Mouse (Mus musculus) cortical plate, adult 2 months (tissue): Measurements from ENCODE around the gene Nubp1. TPM values are rescaled to one million over a fixed set of nuclear protein-coding genes. Genes with fewer than 3 reads are reported as not detected.

ENCODE experiments used
- H3K27ac ChIP-seq: fragments of 200-500 bp; 2 replicates; pipeline ENCODE4 v1.5.1; 2012; ENCODE audit warnings: low read length, control low read depth, inconsistent platforms; ENCODE audit not compliant: insufficient read depth
- H3K4me1 ChIP-seq: fragments of 200-500 bp; 2 replicates; pipeline ENCODE4 v1.6.1; 2011; ENCODE audit warnings: low read length; ENCODE audit not compliant: control insufficient read depth, insufficient read depth
- H3K4me3 ChIP-seq: fragments of 200-500 bp; 2 replicates; pipeline ENCODE4 v1.5.1; 2011; ENCODE audit warnings: mild to moderate bottlenecking, low read length, control low read depth; ENCODE audit not compliant: insufficient read depth
- CTCF ChIP-seq: fragments of 200-500 bp; IDR thresholded peaks from 2 replicates; pipeline ENCODE4 v1.5.1; 2011; ENCODE audit warnings: mild to moderate bottlenecking, control low read depth, low read length; ENCODE audit not compliant: insufficient read depth; ENCODE audit errors: extremely low read depth
- POLR2A ChIP-seq: fragments of 200-500 bp; IDR thresholded peaks from 2 replicates; pipeline ENCODE4 v1.6.1; 2011; ENCODE audit warnings: mild to moderate bottlenecking, low read length, control low read depth; ENCODE audit not compliant: insufficient read depth; ENCODE audit errors: extremely low read depth
- polyA plus RNA-seq: library from polyadenylated mRNA; depleted of rRNA; stranded (reverse); fragments of >200 nt; gene quantifications from 2 replicates; pipeline ENCODE4 v1.2.3, GENCODE M21; 2012; rRNA removed

Gene Nubp1
- polyA plus RNA-seq, 1 experiment, result 24.6 TPM

DNA sequence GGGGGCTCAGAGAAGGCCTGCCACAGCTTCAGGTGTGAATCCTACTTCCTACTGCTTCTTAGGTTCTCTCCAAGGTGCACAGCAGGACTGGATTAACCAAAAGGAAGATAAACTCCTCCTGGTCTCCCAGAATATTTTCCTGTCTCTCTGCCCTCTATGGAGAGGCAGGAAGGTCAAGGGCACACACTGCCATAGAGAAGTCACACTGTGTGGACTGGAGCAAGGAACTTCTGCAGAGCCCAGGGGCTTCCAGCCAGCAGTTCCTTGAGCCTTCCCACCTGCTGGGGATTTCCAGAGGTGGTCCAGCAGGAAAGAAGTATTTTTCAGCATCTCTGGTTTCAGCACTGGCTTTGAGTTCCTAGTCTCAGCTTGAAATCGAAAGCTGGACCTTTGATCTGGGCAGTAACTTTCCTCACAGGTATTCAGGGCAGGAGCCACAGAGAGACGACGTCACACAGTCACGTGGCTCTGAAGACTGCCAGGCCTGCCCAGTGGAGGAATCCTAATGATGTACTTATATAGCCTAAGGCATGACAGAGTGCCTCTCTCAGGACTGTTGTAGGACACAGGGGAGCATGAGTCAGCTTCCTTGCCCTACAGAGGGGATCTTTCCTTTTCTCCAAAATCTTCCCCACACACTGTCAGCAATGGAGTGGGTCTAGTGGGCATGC lies 53.4 kb downstream of the Nubp1 start:
- no peak overlapping the region for H3K27ac ChIP-seq
- H3K4me1 ChIP-seq, result no peaks in the 10 kb centered on the region
- no peak overlapping the region for H3K4me3 ChIP-seq
- TF ChIP-seq POLR2A, result no peak
- TF ChIP-seq CTCF, result no peak

DNA sequence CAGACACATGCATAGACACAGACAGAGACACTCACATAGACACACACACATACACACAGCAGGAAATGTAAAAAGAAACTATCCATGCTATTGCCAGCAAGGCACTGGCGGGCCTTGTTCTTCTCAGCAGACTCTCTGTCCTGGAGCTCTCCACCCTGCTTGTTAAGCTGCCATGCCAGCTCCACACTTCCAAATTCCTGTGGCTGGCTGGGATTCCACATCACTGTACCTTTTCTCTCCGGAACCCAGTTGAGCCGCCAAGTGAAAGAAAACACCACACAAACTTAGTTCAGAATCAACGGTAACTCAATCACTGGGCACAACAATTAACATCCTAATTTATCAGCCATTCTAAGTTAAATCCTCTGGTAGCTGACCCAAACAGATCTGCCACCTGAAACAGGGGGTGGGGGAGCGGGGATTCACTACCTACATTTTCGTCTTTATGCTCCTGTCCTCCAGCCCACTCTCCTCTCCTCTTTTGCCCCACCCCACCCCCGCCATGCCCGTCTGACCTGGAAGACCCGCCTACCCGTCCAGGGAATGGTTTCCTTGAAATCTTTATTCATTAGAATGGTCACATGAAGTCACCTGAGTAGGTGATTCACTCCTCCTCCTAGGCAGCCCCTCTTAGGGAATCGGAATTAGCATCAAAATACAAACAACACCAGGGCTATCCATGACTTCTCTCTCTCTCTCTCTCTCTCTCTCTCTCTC lies 55.8 kb downstream of the Nubp1 start:
- no peaks in the 10 kb centered on the region for H3K4me1 ChIP-seq
- H3K4me3 ChIP-seq, result no peak overlapping the region
- TF ChIP-seq POLR2A, result no peak
- TF ChIP-seq CTCF, result no peak
- H3K27ac ChIP-seq, result no peak overlapping the region

DNA sequence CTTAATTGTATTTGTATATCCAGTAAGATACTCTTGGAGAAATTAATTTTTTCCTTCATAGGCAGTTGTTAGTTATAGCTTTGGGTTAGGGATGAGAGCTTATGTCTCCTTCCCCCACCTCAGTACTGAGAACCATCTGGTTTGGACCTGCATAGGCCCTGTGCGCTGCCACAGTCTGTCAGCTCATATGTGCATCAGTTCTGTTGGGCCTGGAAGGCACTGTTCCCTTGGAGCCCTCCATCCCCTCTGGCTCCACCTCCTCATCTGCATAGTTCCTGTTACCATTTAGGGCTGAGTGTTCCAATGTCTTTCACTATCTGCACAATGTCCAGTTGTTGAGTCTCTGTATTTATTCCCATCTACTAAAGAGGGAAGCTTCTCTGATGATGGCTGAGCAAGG lies 56.5 kb downstream of the Nubp1 start:
- Histone ChIP-seq H3K4me3 (no peak overlapping the region), H3K27ac (no peak overlapping the region), H3K4me1 (no peaks in the 10 kb centered on the region)
- TF ChIP-seq POLR2A (no peak), CTCF (no peak)

DNA sequence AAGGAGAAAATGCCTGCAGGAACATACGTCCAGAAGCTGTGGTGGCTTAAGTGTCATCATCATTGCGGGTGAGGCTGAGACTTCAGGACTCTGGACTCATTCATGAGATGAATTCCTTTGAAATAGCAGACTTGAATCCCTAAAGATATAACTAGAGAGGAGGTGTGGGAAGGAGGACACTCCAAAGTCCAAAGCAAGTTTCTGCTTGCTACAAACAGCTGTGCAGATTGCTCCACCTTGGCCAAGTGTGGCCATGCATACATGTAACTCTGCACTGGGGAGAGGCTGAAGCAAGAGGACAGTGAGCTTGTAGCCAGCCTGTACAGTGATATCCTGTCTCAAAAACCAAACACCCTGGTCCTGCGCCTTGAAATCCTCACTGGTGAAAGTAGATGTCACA lies 60.2 kb downstream of the Nubp1 start:
- TF ChIP-seq CTCF (no peak), POLR2A (no peak)
- H3K27ac ChIP-seq, result no peak overlapping the region
- no peaks in the 10 kb centered on the region for H3K4me1 ChIP-seq
- no peak overlapping the region for H3K4me3 ChIP-seq

Other genes with a start within 250 kb of the Nubp1 start
- gene Rpl39l, start 241.7 kb upstream of the Nubp1 start, polyA plus RNA-seq, result 0.19 TPM in 1 of 2 replicates, not detected in the other
- gene Atf7ip2, start 219.2 kb upstream of the Nubp1 start, polyA plus RNA-seq, result 0.13 TPM in 1 of 2 replicates, not detected in the other
- gene Emp2, start 98.0 kb upstream of the Nubp1 start, polyA plus RNA-seq, result 18.2 and 19.4 TPM in 2 replicates
- 10.9 and 11.1 TPM in 2 replicates for gene Tekt5, start 16.5 kb upstream of the Nubp1 start, polyA plus RNA-seq
- gene Tvp23a, start 35.4 kb downstream of the Nubp1 start, polyA plus RNA-seq, result 30.5 and 31.1 TPM in 2 replicates
- 0.06 and 0.08 TPM in 2 replicates for gene Ciita, start 68.1 kb downstream of the Nubp1 start, polyA plus RNA-seq
- 84.5 and 85.3 TPM in 2 replicates for gene Dexi, start 131.1 kb downstream of the Nubp1 start, polyA plus RNA-seq
- gene Clec16a, start 133.4 kb downstream of the Nubp1 start, polyA plus RNA-seq, result 46.2 and 49.3 TPM in 2 replicates